Mouse (Mus musculus): ENCODE measurements at regions not wholly inside any gene's neighbourhood (a gene's known extent, or its start where the extent isn't known, plus 50 kb on each side); places are given as distances from the start of the nearest gene placed in this dataset.

DNA sequence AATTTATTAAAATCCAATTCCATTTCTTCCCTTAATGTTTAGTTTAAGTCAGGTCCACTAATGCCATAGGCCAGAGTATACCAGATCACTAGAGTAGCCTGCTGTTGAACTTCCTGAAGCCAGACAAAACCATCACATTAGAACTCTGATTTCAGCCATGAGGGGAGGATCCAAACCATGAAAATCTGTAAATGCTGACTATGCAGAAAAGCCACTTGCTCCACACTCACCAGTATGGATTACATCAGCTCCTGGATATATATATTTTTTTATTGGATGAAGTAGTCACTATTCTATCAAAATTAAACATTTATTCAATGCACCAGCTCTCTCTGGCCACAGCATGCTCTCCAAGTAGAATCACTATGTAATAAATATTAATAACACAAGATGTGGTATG is 202.8 kb upstream of the Nrp1 start:
- TF ChIP-seq CHD2 (IDR thresholded peaks at IDR 0.05; ENCODE audit: low read depth, low read length), result no peak
- TF ChIP-seq ZC3H11A (IDR thresholded peaks at IDR 0.05; ENCODE audit: borderline replicate concordance, low read depth, low read length), result no peak
- no peak for TF ChIP-seq HCFC1 (IDR thresholded peaks at IDR 0.05; ENCODE audit: borderline replicate concordance, insufficient read depth, low read length)
- TF ChIP-seq MAFK (IDR thresholded peaks at IDR 0.05; ENCODE audit: insufficient read depth, low read depth, low read length), result peak; percentile 87

All from ES-E14 (cell line).